Mouse (Mus musculus) limb, embryonic 10.5 days (tissue): Measurements from ENCODE around the gene Pdzrn4. TPM values are rescaled to one million over a fixed set of nuclear protein-coding genes. Genes with fewer than 3 reads are reported as not detected.

ENCODE experiments used
- DNase-seq: peaks from one replicate; pipeline ENCODE4 v3.0.0-alpha.2; 2017; ENCODE audit warnings: low spot score
- H3K27ac ChIP-seq: fragments of 300-500 bp; sonication (generic); 2 replicates; pipeline ENCODE4 v1.5.1; 2016; ENCODE audit warnings: mild to moderate bottlenecking
- H3K27me3 ChIP-seq: fragments of 300-500 bp; sonication (generic); 2 replicates; pipeline ENCODE4 v1.6.1; 2016; ENCODE audit warnings: low read depth, mild to moderate bottlenecking; ENCODE audit not compliant: poor library complexity, severe bottlenecking
- H3K36me3 ChIP-seq: fragments of 300-500 bp; sonication (generic); 2 replicates; pipeline ENCODE4 v1.6.1; 2016; ENCODE audit warnings: mild to moderate bottlenecking, moderate library complexity
- H3K4me1 ChIP-seq: fragments of 300-500 bp; sonication (generic); 2 replicates; pipeline ENCODE4 v1.6.1; 2016
- H3K4me3 ChIP-seq: fragments of 300-500 bp; sonication (generic); 2 replicates; pipeline ENCODE4 v1.5.1; 2016; ENCODE audit warnings: mild to moderate bottlenecking, moderate library complexity
- H3K9me3 ChIP-seq: fragments of 300-500 bp; sonication (generic); replicated peaks from 2 replicates; pipeline ENCODE4 v1.6.1; 2016; ENCODE audit warnings: mild to moderate bottlenecking
- WGBS: fragments of 180-500 bp; shearing (Covaris S2); methylation state at CpG from one replicate; pipeline ENCODE4 v1.1.7; 2016; 5-methylcytosine and 5-hydroxymethylcytosine counted together
- polyA plus RNA-seq: library from polyadenylated mRNA; unstranded; fragments of >200 nt; fragmentation: Nextera tagmentation; extraction: Ambion mirVana; gene quantifications from 2 replicates; pipeline ENCODE4 v1.2.1, GENCODE M21; 2016

Gene Pdzrn4
- polyA plus RNA-seq, 1 experiment from 2014 or later: 1.2 TPM

DNA sequence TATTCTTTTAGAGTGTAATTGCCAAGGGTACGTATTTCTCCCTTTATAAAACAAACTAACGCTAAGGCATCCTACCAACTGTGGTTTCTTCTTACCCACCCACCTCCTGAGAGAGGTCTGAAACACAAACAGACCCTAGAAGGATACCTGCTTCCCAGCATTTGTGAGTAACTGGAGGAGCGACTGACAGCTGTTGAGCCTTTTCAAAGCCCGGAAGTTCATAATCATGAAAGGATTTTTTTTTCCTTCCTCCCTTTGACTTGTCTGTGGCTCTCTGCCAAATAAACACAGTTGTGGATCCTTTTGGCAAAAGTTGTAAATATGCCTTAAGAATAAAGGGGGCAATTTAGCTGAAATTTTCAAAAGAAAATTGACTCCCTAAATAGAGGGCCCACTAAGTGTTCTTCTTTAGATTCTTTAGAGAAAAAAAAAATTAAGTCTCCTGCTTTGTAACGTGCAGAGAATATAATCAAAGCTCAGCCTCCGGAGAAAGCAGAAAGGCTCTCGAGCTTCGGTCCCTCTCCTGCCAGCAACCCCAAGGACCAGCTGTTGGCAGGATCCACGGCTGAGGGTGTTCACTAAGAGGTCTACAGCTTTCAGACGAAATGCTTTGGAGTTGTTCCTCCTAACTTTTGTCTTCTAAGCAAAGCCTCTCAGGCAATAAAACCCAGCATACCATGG, 299.7 kb downstream of the Pdzrn4 start:
- H3K36me3 ChIP-seq: no peaks in the 10 kb centered on the region
- no peaks in the 10 kb centered on the region for H3K27me3 ChIP-seq
- DNase-seq: no peak
- no peak overlapping the region for H3K27ac ChIP-seq
- 0 out of 2 replicates have a peak, but pooled peaks cover 4% of the 10 kb centered on the region for H3K4me1 ChIP-seq
- no peak overlapping the region for H3K4me3 ChIP-seq
- 73% methylated on average over 10 of the region's 10 CpGs for WGBS
- H3K9me3 ChIP-seq: no peaks in the 10 kb centered on the region

DNA sequence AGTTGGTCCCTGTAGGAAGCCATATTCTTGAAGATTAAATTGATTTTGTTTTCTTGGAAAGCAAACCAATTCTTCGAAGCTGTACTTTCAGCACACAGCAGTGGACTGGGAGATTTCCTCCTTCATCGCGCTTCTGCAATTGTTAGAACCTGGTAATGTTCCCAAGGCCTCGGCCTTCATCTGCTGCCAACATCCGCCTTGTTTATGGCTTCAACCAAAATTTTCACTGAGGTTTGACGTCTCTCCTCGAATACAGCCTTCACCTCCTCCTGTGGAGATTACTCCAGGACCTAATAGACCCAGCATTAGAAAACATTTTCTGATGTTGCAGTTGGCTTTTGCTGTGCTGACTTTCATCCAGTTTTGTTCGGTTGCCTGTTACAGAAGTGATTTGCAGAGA, 307.5 kb downstream of the Pdzrn4 start:
- Histone ChIP-seq H3K27ac (no peak overlapping the region), H3K4me3 (no peak overlapping the region), H3K27me3 (no peaks in the 10 kb centered on the region), H3K9me3 (no peaks in the 10 kb centered on the region), H3K4me1 (no peaks in the 10 kb centered on the region), H3K36me3 (no peaks in the 10 kb centered on the region)
- WGBS: 86% methylated on average over 8 of the region's 8 CpGs
- DNase-seq: no peak

DNA sequence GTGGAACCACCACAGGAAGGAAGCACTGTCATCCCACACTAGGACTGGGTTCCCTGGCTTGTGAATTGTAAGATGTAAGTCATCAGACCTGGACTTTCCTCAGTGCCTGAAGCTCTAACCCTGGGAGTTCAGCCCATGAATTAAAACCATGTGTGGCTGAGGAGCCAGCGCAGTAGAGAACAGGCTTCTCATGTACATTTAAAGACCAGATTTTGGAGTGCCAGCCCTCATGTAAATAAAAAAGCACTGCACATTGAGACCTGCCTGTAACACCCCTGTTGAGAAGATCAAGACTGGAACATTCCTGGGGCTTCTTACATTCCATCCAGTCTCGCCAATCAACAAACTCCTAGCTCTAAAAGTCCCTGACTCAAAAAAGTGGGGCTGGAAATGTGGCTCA, 342.0 kb downstream of the Pdzrn4 start:
- H3K27ac ChIP-seq: peak overlapping the region; percentile 46; the same call in 1 of the 2 replicates
- H3K36me3 ChIP-seq: no peaks in the 10 kb centered on the region
- no peaks in the 10 kb centered on the region for H3K27me3 ChIP-seq
- no peaks in the 10 kb centered on the region for H3K9me3 ChIP-seq
- no peak overlapping the region for H3K4me3 ChIP-seq
- DNase-seq: peak; percentile 42
- WGBS: 42% methylated on average over 2 of the region's 2 CpGs
- H3K4me1 ChIP-seq: peaks cover 19% of the 10 kb centered on the region

DNA sequence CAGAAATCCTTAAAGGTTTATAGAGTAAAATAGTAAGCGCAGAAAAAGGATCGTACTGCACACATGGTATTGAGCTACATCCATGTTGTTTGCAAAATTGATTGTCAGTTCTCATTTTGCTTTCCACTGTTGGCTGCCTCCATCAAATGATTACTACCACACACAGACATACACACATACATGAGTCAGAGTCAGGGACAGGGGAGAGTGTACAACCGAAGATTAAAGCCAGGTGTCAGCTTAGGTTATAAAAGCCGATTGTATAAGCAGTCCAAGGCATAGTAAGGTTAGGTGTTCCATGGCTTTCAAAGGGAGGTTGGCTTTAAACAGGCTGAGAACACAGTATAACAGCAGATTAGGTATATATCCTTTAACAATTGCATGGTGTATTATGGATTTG, 343.2 kb downstream of the Pdzrn4 start:
- Histone ChIP-seq H3K9me3 (no peaks in the 10 kb centered on the region), H3K36me3 (no peaks in the 10 kb centered on the region), H3K4me3 (no peak overlapping the region), H3K4me1 (peaks cover 19% of the 10 kb centered on the region), H3K27ac (no peak overlapping the region), H3K27me3 (no peaks in the 10 kb centered on the region)
- DNase-seq: no peak
- 78% methylated on average over 4 of the region's 4 CpGs for WGBS

DNA sequence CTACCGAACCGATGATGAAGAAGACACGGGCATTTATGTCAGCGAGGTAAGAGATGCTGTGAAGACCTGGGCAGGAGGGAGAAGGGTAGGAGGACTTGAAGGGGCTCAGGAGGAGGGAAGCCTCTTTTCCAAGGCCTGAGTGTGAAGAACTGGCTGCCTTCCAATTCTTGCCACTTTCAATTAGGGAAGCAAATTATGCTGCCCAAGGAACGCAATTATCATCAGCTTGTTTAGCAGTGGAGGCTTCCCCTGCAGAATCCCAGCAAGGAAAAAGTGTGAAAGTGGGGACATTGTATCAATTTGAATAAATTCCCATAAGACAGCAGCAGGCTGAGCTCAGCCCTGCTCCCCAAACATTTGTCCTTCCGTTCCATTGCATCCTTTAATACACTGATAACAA, 346.9 kb downstream of the Pdzrn4 start:
- Histone ChIP-seq H3K9me3 (no peaks in the 10 kb centered on the region), H3K36me3 (no peaks in the 10 kb centered on the region), H3K27ac (no peak overlapping the region), H3K4me1 (peaks cover 14% of the 10 kb centered on the region), H3K27me3 (no peaks in the 10 kb centered on the region), H3K4me3 (no peak overlapping the region)
- DNase-seq: no peak
- 86% methylated on average over 6 of the region's 6 CpGs for WGBS

DNA sequence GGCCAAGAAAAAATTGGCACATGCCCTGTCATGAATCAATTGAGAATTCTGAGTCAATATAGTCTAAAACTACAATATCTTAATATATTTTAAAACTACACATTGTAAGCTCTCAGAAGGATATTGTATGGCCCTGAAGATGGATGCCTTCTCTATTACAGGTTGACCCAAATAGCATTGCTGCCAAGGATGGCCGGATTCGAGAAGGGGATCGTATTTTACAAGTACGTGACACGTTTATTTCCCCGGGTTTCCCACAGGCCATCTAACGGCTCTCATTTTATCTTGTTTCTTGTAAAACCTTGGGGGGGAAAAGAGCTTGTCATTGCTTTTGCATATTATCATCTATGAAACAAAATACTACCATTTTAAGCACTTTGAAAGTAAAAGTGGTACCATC, 349.4 kb downstream of the Pdzrn4 start:
- 64% methylated on average over 7 of the region's 7 CpGs for WGBS
- H3K4me3 ChIP-seq: no peak overlapping the region
- H3K27ac ChIP-seq: no peak overlapping the region
- no peaks in the 10 kb centered on the region for H3K27me3 ChIP-seq
- no peaks in the 10 kb centered on the region for H3K36me3 ChIP-seq
- DNase-seq: no peak
- no peaks in the 10 kb centered on the region for H3K9me3 ChIP-seq
- no peaks in the 10 kb centered on the region for H3K4me1 ChIP-seq

DNA sequence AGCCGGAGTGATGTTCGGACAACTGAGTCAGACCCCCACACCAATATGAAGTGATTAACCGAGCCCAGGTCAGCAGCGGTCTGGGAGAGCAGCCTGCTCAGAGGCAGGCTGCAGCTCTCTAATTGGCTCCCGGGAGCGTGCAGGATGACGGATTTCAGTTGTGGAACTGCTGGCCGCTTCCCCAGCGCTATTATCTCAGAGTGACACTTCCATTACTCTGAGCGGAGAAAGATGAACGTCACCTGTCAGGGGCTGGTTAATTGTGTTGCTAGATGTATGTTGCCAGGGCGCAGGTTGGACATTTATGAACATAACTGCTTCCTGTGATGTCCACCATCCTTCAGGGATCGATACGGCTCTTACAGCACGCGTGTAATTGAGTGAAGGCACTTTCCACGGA, 355.5 kb downstream of the Pdzrn4 start:
- 76% methylated on average over 17 of the region's 17 CpGs for WGBS
- peaks cover 12% of the 10 kb centered on the region for H3K4me1 ChIP-seq
- H3K9me3 ChIP-seq: no peaks in the 10 kb centered on the region
- no peak overlapping the region for H3K27ac ChIP-seq
- no peaks in the 10 kb centered on the region for H3K27me3 ChIP-seq
- H3K36me3 ChIP-seq: no peaks in the 10 kb centered on the region
- H3K4me3 ChIP-seq: no peak overlapping the region
- DNase-seq: no peak

DNA sequence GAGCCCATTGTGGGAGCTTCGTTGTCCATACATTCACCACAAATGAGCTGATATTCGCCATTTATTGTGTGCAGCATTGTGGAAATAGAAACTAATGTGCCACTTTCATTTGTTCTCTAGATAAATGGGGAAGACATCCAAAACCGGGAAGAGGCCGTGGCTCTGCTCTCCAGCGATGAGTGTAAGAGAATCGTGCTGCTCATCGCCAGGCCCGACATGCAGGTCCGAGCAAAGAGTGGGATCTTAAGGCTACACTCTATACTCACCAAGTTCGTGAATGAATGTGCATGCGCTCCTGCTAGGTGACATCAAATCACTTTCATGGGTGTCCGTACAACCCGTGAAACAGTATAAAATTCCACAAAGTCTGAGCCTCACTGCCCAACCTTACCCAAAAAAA, 355.9 kb downstream of the Pdzrn4 start:
- no peak for DNase-seq
- Histone ChIP-seq H3K4me3 (no peak overlapping the region), H3K4me1 (peaks cover 15% of the 10 kb centered on the region), H3K27me3 (no peaks in the 10 kb centered on the region), H3K9me3 (no peaks in the 10 kb centered on the region), H3K36me3 (no peaks in the 10 kb centered on the region), H3K27ac (no peak overlapping the region)
- WGBS: 95% methylated on average over 13 of the region's 13 CpGs

DNA sequence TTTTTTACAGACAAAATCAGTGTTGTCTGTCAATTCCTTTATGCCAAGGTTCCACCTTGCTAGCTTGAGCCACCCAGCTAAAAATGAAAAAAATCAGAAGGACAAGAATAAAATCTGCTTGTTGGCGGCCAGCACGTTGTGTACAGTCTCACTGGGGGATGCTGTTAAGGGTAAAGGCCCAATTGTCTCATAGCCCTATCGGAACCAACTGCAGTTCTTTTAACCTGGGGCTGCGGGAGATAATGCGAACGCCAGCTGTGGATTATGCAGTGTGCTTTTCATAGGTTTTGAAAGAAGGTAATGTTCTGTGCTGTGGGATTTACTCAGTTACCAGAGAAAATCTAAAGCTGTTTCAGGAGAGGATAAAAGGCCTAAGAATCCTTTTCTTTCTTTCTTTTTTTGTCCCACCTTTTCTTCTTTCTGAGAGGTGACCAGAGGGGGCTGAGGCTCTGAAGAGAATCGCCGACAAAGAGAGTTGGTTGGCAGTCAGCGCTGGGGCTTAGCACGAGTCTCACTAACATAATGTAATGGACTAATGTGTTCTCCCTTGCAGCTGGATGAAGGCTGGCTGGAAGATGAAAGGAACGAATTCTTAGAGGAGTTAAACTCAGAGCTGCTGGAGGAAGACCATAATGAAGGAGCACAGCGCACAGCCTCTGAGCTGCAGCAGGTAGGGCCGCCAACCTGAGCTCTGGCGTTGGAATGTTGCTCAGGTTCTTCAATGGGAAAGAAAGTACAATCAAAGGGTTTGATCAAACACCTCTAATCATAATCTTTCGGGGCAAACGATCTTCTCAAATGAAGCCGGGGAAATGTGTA, 360.6 kb downstream of the Pdzrn4 start:
- no peak overlapping the region for H3K4me3 ChIP-seq
- WGBS: 75% methylated on average over 17 of the region's 17 CpGs
- H3K4me1 ChIP-seq: peaks cover 12% of the 10 kb centered on the region
- H3K9me3 ChIP-seq: no peaks in the 10 kb centered on the region
- H3K27me3 ChIP-seq: no peaks in the 10 kb centered on the region
- no peak for DNase-seq
- H3K36me3 ChIP-seq: no peaks in the 10 kb centered on the region
- no peak overlapping the region for H3K27ac ChIP-seq

DNA sequence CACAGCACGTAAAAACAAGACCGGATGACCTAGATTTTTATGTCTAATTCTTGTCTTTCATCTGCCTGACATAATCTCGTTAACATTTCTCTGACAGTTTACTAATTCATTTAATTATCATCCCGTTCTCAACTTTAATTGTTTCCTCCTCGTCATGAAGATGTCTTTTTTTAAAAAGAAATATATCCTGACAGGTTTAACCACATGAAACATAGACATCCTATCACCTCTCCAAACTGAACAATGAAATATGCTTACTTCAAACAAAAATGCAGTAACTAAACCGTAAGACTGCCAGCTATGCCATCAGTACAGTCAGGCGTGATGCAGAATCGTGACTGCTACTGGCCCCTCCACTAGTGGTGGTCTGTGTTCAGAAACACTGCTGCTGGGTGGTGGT, 362.3 kb downstream of the Pdzrn4 start:
- Histone ChIP-seq H3K4me1 (peaks cover 11% of the 10 kb centered on the region), H3K36me3 (no peaks in the 10 kb centered on the region), H3K9me3 (no peaks in the 10 kb centered on the region), H3K4me3 (no peak overlapping the region), H3K27ac (no peak overlapping the region), H3K27me3 (no peaks in the 10 kb centered on the region)
- DNase-seq: no peak
- 54% methylated on average over 8 of the region's 8 CpGs for WGBS

DNA sequence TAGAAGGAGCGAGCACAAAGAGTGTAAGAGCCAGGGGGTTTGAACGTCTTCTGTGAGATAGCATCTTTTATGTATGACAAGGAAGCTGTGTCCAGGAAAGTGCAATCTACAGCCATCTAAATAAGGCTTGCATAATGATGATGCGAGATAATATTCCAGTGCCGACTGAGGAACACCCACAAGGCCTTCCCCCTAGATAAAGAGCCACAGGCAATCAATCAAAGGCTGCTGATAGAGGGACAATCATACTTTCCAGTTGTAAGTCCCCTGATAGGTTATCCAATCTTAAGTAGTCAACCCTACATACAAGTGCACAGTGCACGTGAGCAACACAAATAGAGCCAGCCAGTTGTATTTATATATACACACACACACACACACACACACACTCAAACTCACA, 366.6 kb downstream of the Pdzrn4 start:
- Histone ChIP-seq H3K27ac (no peak overlapping the region), H3K4me3 (no peak overlapping the region), H3K9me3 (no peaks in the 10 kb centered on the region), H3K36me3 (no peaks in the 10 kb centered on the region), H3K4me1 (no peaks in the 10 kb centered on the region), H3K27me3 (no peaks in the 10 kb centered on the region)
- no peak for DNase-seq
- 95% methylated on average over 5 of the region's 5 CpGs for WGBS

DNA sequence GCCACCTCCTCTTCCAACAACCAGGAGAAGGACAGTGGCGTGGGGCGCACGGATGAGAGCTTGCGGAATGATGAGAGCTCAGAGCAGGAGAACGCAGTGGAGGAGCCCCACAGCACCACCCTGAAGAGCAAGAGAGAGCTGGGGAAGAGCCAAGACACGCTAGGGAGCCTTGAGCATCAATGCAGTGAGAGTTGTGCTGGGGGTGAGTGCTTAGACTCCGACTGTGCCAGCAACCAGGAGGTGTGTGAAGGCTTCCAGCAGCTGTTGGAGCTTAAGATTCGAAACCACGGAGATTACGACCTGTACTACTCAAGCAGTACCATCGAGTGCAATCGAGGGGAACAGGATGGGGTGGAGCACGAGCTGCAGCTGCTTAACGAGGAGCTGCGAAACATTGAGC, 372.9 kb downstream of the Pdzrn4 start:
- no peak overlapping the region for H3K4me3 ChIP-seq
- 85% methylated on average over 15 of the region's 15 CpGs for WGBS
- H3K36me3 ChIP-seq: no peaks in the 10 kb centered on the region
- no peak for DNase-seq
- no peak overlapping the region for H3K27ac ChIP-seq
- no peaks in the 10 kb centered on the region for H3K9me3 ChIP-seq
- H3K27me3 ChIP-seq: no peaks in the 10 kb centered on the region
- no peaks in the 10 kb centered on the region for H3K4me1 ChIP-seq

DNA sequence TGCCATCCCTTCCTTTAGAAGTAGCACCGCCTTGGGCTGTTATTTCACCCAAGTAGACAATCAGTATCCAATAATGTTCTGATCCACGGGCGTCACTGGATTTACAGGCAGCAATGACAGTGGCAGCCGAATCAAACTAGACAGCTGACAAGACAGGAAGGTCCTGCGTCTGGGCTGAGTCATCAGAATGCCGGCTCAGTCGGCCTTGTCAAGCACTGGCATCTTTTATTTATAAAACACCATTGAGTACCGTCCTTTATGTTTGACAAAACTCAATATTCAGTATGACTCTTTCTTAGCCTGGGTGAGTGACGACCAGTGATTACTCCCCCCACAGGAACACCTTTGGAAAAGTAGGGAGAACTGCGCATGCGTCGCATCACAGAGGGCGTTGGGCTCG, 391.4 kb downstream of the Pdzrn4 start:
- no peaks in the 10 kb centered on the region for H3K9me3 ChIP-seq
- WGBS: 83% methylated on average over 14 of the region's 14 CpGs
- H3K36me3 ChIP-seq: no peaks in the 10 kb centered on the region

More for the DNA sequence above, 391.4 kb downstream of the Pdzrn4 start:
- no peaks in the 10 kb centered on the region for H3K27me3 ChIP-seq
- H3K4me1 ChIP-seq: no peaks in the 10 kb centered on the region
- DNase-seq: no peak
- H3K27ac ChIP-seq: no peak overlapping the region
- H3K4me3 ChIP-seq: no peak overlapping the region
